Mouse (Mus musculus): ENCODE measurements around the gene Lamc3.

DNA sequence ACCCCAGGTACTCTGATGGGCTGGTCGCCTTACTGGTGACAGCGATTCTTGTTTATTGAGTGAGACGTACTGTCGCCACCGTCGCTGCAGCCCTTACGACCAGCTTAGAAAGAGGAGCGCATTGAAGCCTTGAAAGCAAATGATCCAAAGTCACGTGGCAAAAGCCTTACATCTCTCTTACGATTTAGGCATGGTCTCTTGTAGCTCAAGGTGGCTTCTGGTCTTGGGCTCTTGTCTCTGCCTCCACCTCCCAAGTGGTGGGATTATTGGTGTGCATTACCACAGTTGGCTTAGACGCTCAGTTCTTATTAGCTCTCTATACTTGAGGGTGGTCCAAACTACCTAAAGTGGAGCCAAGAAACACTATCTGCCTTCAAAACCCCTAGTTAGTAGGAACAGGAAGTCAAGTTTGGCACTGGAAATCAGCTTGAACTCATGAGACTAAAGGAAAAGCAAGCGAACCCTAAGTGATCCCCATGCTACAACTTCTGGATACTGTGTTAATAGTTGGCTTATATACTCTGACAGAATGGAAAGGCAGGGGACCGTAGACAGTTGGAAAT is 87.8 kb downstream of the Lamc3 start:
- TF ChIP-seq CTCF (IDR thresholded peaks at IDR 0.05; ENCODE audit: control insufficient read depth, insufficient read depth, insufficient replicate concordance, low read depth, low read length) (no peak), POLR2A (IDR thresholded peaks at IDR 0.05; ENCODE audit: control insufficient read depth, low read depth, low read length) (no peak)

Data from testis, adult 2 months (tissue).